Mouse (Mus musculus) thymus, postnatal 0 days (tissue): Measurements from ENCODE around the gene A630076J17Rik. TPM values are rescaled to one million over a fixed set of nuclear protein-coding genes. Genes with fewer than 3 reads are reported as not detected.

Experiments
- DNase-seq: peaks from one replicate; pipeline ENCODE4 v3.0.0-alpha.2; 2015; ENCODE audit warnings: low spot score
- polyA plus RNA-seq: library from polyadenylated mRNA; unstranded; fragments of >200 nt; fragmentation: Nextera tagmentation; extraction: Ambion mirVana; gene quantifications from 2 replicates; pipeline ENCODE4 v1.2.1, GENCODE M21; 2015

A630076J17Rik gene
- 0.92 and 1.7 TPM in 2 replicates for polyA plus RNA-seq

GRCm38 (mm10) chr3:107230527-107230926 lies at the start of gene A630076J17Rik:
A630076J17Rik (plus strand) TSS chr3:107230614.
- no peak for DNase-seq

DNA sequence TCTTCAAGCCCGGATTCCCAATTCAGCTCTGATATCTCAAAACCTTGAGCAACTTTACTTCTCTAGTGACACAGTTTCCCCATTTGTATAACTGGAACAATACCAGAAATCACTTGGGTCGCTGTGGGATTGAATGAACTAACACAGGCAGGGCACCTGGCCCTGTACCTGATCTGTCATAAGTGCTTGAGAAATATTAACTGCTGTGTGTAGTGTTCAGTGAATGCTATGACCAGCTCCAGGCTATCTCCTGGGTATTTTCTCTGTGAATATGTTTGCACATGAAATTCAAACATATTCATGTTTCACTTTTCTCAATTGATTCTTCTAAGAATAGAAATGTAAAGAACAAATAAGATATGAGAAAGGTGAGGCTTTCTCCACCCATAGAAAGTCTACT lies 49.6 kb upstream of the A630076J17Rik start:
- no peak for DNase-seq

DNA sequence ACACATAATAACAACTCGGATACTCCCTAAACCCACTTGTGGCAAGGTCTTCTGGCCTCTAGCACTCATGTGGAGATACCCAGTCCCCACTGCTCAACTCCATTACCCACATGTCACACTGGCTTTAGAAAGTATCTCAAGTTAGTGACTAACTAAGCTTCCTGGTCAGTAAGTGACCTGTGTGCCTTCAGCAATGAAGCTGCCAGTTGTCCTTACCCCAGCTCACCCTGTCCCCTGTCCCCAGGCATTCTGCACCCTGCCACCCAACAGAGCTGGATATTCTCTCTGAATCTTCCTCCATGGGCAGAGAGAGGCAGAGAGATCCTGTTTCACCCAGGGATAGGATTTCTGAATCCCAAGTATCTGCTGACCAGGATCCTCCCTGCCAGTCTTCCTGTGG lies 47.7 kb upstream of the A630076J17Rik start, which contains the start of gene Kcna10:
Kcna10 (plus strand) TSS at position 301 of the 400 bp plus-strand sequence.
- no peak for DNase-seq

DNA sequence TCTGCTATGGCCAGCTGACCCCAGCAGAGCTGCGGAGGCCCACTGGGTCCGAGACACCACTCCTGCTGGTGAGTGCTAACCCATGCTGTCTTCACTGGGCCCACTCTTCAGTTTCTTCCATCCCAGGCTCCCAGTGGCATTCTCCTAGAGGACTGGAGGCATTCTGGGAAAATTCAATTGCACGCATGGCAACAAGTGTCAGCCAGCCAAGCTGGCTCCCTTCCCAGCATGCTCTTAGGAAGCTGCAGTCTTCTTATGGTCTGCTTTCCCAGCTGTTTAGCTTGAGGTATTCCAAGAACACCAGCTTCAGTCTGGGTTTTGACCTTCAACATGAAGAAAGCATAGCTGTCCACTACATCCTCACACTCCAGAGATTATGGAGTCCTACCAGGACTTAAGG lies 47.2 kb upstream of the A630076J17Rik start:
- DNase-seq = no peak

DNA sequence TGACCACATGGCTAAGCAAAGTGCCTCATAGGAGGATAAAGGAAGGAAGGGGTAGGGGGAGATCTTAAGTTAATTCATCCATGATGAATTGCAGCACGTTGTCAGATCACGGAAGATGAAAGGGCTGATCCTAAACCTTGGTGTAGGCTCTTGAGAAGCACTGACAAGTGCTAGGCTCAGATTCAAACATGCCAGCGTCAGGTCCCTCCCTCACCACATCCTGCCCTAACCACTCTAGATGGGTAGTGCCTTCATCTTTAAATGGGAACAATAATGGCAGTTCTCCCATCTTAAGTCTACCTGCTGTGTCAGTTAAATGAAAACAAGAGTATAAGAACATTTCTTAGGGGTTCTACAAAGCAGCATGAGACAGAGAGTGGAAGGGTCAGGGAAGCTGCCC lies 44.8 kb upstream of the A630076J17Rik start:
- DNase-seq = peak; percentile 47

DNA sequence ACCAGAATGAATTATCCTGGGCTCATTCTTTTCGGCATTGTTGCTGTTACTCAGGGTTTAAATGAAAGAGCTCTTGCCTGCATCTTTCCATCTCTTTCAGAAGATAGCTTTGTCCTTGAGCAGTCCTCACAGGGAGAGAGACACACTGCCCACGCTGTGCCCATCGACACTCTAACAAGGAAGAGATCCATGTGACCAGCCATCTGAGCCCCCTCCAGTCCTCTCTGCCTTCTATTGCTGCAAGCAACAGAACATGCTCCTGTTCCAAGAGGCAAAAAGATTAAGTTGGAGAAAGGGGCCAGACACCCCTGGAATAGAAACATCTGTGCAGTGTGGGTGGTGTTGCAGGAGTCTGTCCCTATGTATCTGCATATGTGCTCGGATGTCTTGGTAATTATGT lies 43.4 kb upstream of the A630076J17Rik start:
- no peak for DNase-seq

- peak; percentile 66 for DNase-seq
Observed at GRCm38 (mm10) chr3:107188226-107188899, 42.1 kb upstream of the A630076J17Rik start.

- DNase-seq = no peak
Observed at GRCm38 (mm10) chr3:107201310-107202180, 28.9 kb upstream of the A630076J17Rik start.

- DNase-seq = no peak
Observed at GRCm38 (mm10) chr3:107204413-107204812, 26.0 kb upstream of the A630076J17Rik start.

GRCm38 (mm10) chr3:107205170-107205569 lies 25.2 kb upstream of the A630076J17Rik start:
- no peak for DNase-seq

DNA sequence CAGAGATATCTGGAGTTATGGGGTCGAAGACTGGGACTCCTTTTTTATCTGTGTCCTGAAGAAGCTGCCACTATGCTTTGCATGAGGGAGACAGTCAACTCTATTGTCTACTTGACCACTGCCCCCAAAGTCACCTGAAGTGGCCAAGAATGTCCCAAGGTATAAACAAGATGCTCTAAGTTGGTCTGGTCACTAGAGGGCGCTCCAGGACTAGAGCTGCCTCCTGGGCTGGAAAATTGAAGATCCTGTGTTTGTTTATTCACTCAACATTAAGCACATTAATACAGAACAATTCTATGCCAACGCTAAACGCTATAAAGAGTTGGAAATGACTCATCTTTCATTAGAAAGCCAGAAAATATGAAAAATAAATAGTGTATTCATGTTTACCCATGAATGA lies 24.4 kb upstream of the A630076J17Rik start:
- peak; percentile 67 for DNase-seq

- DNase-seq = no peak
Observed at GRCm38 (mm10) chr3:107206490-107207150, 23.8 kb upstream of the A630076J17Rik start.

DNA sequence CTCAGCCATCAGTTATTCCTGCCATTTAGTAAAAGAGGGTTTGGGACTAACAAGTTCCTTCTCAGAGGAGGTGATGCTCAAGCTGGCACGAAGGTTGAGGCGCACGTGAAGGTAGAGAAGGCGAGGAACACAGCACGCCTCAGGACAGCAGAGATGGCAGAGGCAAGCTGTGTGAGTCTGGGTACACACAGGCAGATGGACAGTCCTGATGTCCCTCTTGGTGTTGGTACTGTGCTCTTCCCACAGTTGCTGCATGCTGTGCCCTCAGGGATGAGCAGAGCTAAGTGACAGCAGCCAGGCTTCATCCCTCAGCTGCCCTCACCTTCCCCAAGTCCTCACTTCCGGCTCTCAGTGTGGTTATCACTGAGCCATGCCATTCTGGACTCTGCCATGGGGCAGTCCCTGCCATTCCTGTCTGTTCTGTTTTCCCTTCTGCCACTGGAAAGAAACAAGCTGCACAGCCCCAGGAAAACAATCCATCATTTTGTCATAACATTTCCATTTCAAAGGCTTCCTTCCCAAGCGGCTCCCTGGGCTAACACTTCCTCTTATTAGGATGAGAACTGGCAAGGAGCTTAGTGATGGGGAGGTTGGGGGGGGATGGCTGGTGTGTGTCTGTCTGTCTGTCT lies 22.7 kb upstream of the A630076J17Rik start:
- no peak for DNase-seq

DNA sequence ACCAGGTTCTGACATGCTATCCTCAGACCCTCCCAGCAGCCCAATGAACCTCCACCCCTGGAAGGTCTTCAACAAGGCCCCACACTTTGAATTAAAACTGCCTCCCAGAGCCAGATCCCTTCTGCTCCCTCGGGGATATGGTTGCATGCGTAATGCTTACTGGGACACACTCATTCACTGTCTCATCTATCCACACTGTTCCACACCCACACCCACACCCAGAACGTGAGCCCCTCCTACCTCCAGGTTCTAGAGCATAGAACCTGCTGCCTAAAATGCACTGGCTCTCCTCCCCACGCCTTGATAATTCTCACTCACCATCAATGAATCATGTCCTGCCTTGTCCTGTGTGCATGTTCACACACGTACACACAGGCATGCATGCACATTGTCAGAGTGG lies 15.8 kb upstream of the A630076J17Rik start:
- no peak for DNase-seq

DNA sequence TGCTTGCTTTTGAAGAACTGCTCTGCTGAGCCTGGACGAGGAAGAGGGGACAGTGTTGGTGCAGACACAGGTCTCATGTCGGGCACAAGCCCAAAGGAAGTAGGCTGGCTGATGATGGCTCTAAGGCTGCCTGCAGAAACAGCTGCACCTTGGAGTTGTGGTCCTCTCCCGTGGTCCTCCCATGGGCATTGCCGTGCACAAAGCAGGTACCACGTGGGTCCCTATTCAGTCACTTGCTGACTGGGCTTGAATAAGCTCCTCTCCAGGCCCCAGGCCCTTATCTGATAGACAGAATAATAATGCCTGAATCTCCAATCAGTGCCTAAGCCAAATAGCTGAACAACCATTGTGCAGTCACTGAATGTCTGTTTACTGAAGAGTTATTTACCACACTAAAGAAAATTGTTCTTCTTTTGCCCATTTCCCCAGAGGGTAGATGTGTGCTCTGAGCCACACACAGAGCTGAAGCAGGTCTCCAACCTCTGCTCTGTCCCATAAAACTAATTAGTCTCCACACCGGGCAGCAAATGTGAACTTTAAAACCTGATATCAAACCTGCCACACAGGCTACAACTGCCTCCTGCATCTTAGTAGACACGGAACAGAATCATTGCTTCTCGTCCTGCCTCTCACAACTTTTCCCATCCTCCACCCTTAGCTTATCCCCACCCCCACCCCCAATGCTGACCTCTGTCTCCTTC lies 13.9 kb upstream of the A630076J17Rik start:
- DNase-seq = no peak

DNA sequence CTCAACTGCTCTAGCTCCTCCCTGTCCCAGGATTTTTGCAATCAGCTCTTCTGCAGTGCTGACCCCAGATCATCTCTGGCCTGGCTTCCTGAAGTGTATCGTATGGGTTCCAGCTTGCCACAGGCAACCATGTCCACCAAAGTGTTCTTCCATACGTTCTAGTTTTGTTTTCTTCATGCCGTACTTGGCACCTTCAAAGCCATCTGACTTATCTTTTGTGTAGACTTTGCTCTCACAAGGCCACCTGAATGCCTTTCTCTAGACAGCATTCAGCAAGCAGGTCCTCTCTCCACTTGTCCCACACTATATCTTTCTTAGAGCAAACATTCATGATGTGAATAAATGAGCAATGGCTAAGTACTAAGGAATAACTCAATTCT lies 13.3 kb upstream of the A630076J17Rik start:
- DNase-seq = no peak

DNA sequence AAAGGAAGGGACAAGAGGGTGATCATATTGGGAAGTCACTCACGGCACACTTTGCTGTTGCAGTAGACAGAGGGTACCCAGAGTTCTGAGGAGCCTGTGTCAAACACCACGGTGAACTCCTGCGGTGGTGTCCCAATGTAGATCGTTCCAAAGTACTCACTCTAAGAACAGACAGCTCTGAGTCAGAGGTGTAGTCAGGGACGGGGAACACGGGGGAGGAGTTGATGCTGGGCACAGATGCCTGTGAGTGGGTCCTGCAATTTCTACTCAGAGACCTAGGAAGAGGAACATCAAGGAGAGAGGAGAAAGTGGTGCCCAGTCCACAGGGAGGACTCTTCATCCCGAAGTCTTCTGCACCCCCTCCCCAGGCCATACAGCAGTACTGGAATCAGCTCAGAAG lies 11.8 kb upstream of the A630076J17Rik start:
- no peak for DNase-seq

DNA sequence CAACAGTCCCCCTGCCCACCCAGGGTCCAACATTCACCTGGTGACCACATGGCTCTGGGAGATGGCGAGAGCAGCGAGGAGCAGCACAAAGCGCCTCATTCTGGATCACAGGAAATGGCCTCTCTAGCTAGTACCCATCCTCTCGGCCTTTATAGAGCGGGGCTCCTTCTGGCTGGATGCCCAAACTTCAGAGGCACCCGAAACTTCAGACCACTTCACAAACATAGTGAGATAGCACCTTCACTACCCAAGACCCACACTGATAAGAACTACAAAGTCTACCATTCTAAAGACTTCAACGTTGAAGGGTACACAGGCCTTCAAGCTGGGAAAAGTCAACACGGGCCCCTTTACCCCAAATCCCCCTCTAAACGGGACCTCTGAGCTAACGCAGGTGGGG lies 8.8 kb upstream of the A630076J17Rik start, which contains the start of gene Cym:
Cym (minus strand) TSS at position 125 of the 400 bp plus-strand sequence.
- DNase-seq = no peak

DNA sequence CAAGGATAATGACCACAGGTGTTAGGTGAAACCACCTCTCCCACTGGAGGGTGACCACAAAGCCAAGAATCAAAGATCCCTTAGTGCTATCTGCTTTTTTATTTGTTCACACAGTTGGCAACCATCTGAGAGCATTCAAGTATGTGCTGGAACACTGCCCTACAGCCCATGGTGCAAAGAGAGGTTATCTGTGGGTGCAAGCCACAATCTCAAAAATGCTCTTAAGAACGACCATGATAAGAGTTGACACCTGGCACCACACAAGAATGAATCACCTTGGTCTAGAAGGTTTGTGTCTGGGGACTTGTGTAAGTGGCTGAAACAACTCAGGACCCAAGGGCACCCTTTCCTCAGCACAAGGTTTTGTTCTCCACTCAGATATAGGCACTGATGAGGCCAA lies 7.2 kb upstream of the A630076J17Rik start:
- DNase-seq = no peak

DNA sequence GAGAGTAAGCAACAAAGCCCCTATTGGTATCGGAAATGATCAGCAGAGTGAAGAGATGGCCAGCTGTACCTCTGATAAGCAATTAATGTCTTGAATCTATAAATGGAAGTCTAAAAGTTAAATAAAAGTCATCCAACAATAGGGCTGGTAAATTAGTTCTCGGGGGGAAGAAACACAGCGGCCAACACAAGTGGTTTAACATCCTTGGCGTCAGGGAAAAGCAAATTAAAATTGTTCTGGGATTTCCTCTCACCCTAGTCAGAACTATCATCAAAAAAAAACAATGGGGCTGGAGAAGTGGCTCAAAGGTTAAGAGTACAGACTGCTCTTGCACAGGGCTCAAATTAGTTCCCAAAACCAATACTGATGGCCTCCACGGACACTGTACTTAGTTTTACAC lies 4.6 kb upstream of the A630076J17Rik start:
- no peak for DNase-seq

- no peak for DNase-seq
Observed at GRCm38 (mm10) chr3:107229221-107229620, 1.2 kb upstream of the A630076J17Rik start.
